Mouse (Mus musculus) layer of hippocampus, postnatal 36 days (tissue): ENCODE data around the gene Mfap4. TPM values are rescaled to one million over a fixed set of nuclear protein-coding genes. Genes with fewer than 3 reads are reported as not detected.

Source experiments
- DNase-seq, 2 experiments: peaks; one replicate each; pipeline ENCODE4 v3.0.0; 2022
- total RNA-seq, 2 experiments: library from RNA; stranded (reverse); gene quantifications; 2 replicates each; pipeline ENCODE4 v1.2.3; 2021

Gene Mfap4
- total RNA-seq, 2 experiments from 2014 or later, result 4.6 to 5.4 TPM

DNA sequence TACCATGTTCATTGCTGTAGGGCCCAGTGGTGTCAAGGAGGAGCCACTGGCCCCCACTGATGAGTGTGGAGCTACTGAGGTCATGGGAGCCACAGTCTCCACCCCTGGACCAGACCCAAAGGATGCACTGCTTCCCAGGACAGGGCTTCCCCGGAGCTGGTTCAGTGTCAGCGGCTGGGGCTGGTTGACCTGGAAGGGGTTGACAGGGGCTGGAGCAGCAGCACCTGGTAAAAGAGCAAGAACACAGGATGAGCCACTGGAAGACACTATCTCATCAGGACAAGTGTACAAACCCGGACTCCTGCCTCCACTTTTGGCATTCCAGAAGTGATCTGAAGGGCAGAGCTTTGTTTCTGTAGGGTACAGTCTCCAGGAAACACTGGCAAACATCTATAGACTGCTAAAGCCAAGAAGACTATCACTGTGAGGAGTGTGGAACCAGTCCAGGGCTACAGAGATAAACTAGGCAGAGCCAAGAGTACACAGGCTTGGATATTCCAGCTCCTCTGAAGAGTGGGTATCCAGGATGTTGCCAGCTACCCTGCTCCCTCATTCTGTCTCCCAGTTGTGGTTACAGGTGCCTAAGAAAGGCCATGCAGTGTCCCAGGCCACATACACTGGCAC lies 34.4 kb downstream of the Mfap4 start:
- DNase-seq, result no peak

DNA sequence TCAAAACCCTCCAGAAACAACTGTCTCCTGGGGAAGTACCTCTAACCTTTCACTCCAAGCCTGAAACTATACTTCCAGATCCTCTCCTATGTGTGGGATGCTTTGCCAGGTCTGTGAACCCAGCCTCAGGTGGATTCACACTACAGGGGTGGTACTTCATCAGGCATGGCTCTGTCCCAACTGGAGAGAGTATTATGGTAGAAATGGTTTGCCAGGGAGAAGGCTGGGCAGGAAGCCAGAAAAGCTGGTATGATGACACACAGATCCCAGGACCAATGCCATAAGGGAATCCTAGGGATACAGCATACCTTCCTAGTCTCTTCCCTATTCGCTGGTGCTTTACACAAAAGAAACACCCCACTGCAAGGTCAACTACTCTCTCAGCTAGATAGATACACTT lies 41.6 kb downstream of the Mfap4 start:
- no peak for DNase-seq

DNA sequence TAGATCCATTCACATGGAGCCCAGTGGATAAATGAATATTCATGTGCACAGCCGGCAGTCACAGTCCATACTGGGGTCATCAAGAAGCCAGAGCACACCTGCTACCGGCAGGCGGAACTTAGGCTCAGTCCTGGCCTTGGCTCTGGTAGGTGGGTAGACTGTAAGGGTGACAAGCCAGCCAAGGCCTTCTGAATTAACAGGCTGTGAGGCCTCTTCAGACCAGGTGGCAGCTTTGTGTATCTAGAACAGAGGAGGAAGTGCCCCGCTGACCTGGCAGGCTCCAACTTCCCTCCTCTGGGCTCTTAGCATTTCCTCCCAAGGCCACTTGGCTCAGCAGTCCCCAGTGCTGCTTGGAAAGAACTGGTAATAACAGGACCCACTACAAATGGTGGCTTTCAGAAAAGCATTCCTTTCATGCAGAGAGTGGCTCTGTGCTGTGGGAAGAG lies 44.1 kb downstream of the Mfap4 start:
- DNase-seq, result peak; percentile 34 to 57

DNA sequence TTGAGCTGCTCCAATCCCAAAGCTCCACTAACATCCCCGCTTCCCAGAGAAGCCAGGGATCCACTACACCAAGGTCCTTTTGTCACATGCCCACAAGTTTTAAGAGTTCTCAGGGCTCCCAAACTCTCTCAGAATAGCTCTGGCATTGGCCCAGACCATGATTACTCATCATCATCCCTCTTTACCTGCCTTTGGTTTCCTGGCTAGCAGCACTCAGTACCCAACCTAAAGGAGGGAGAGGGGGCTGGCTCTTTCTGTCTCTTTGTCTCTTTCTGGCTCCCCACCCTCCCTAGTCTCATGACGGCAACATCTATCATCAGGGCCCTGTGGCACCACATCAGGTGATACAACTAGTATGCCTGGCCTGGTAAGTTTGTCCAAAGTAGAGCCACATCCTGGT lies 47.6 kb downstream of the Mfap4 start:
- no peak for DNase-seq

GRCm38 (mm10) chr11:61533571-61533970 lies 48.3 kb downstream of the Mfap4 start:
- DNase-seq, result no peak

DNA sequence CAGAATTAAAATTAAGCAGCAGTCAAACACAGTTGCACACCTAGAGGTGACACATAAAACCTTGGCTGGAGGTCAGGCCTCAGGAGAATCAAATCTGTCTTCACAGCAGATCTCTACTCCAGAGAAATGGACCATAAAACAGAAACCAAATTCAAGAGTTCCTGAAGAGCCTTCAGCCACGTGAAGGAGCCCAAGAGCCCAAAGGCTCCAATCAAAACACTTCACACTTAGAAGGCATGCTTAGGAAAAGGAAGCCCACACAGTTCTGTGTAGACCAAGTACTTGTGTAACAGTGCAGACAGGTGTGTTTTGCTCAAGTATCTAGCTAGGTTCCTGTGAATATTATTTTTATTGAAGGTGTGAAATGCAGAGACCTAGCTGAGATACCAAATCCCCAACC lies 50.3 kb downstream of the Mfap4 start:
- no peak for DNase-seq

- no peak for DNase-seq
Observed at GRCm38 (mm10) chr11:61536952-61537351, 51.7 kb downstream of the Mfap4 start.

GRCm38 (mm10) chr11:61537362-61537761 lies 52.1 kb downstream of the Mfap4 start:
- peak in 1 of 2 experiments; percentile 54 for DNase-seq

Other genes with a start within 250 kb of the Mfap4 start
- 10 to 100 TPM; 57.8 to 60.8 TPM for gene Aldh3a2, start 218.0 kb upstream of the Mfap4 start, total RNA-seq
- under 1 TPM in 1 of 2 experiments, not detected in 1; 0.15 TPM for gene Slc47a2, start 142.6 kb upstream of the Mfap4 start, total RNA-seq
- 1 to 10 TPM in 1 of 2 experiments, under 1 TPM in 1; 0.40 to 3.5 TPM for gene Slc47a1, start 107.1 kb upstream of the Mfap4 start, total RNA-seq
- gene Rnf112, start 31.3 kb upstream of the Mfap4 start, total RNA-seq, result 100 to 1,000 TPM; 542 to 544 TPM
- gene Mapk7, start 9.0 kb downstream of the Mfap4 start, total RNA-seq, result 10 to 100 TPM; 28.8 to 33.1 TPM
- 10 to 100 TPM; 42.6 TPM for gene B9d1, start 19.7 kb downstream of the Mfap4 start, total RNA-seq
- gene Epn2, start 94.3 kb downstream of the Mfap4 start, total RNA-seq, result 100 to 1,000 TPM; 178 to 185 TPM
- gene Grap, start 167.8 kb downstream of the Mfap4 start, total RNA-seq, result 1 to 10 TPM; 4.5 to 6.9 TPM
- not detected for gene Fam83g, start 198.7 kb downstream of the Mfap4 start, total RNA-seq
- under 1 TPM; 0.38 to 0.47 TPM for gene Slc5a10, start 235.4 kb downstream of the Mfap4 start, total RNA-seq